Mouse (Mus musculus) embryonic facial prominence, embryonic 12.5 days (tissue): ENCODE data around the gene Jsrp1. TPM values are rescaled to one million over a fixed set of nuclear protein-coding genes. Genes with fewer than 3 reads are reported as not detected.
"Not testable (repeated sequence)": the region's sequence is repeated elsewhere in the genome, so short reads cannot be mapped to it uniquely, and the experiment has no call there.

Experiments used
- ATAC-seq: fragments of 200-750 bp; cut with Nextera tagmentation; 2 replicates; pipeline ENCODE4 v1.8.0; 2017; ENCODE audit not compliant: insufficient number of reproducible peaks, insufficient read depth, low FRiP score, low TSS enrichment
- H3K27ac ChIP-seq: fragments of 300-500 bp; sonication (generic); 2 replicates; pipeline ENCODE4 v1.5.1; 2016; ENCODE audit warnings: mild to moderate bottlenecking
- H3K27me3 ChIP-seq: fragments of 300-500 bp; sonication (generic); 2 replicates; pipeline ENCODE4 v1.6.1; 2016; ENCODE audit warnings: mild to moderate bottlenecking, moderate library complexity
- H3K36me3 ChIP-seq: fragments of 300-500 bp; sonication (generic); 2 replicates; pipeline ENCODE4 v1.6.1; 2016; ENCODE audit warnings: mild to moderate bottlenecking
- H3K4me1 ChIP-seq: fragments of 300-500 bp; sonication (generic); 2 replicates; pipeline ENCODE4 v1.6.1; 2016
- H3K4me2 ChIP-seq: fragments of 300-500 bp; sonication (generic); replicated peaks from 2 replicates; pipeline ENCODE4 v1.6.1; 2016; ENCODE audit warnings: mild to moderate bottlenecking, moderate library complexity
- H3K4me3 ChIP-seq: fragments of 300-500 bp; sonication (generic); 2 replicates; pipeline ENCODE4 v1.5.1; 2016; ENCODE audit warnings: mild to moderate bottlenecking
- H3K9ac ChIP-seq: fragments of 300-500 bp; sonication (generic); 2 replicates; pipeline ENCODE4 v1.6.1; 2016; ENCODE audit warnings: mild to moderate bottlenecking, moderate library complexity
- H3K9me3 ChIP-seq: fragments of 300-500 bp; sonication (generic); 2 replicates; pipeline ENCODE4 v1.6.1; 2016; ENCODE audit warnings: mild to moderate bottlenecking, moderate library complexity
- WGBS: fragments of 180-500 bp; shearing (Covaris S2); methylation state at CpG from one replicate; pipeline ENCODE4 v1.1.7; 2016; 5-methylcytosine and 5-hydroxymethylcytosine counted together
- polyA plus RNA-seq: library from polyadenylated mRNA; unstranded; fragments of >200 nt; fragmentation: Nextera tagmentation; extraction: Ambion mirVana; gene quantifications from 2 replicates; pipeline ENCODE4 v1.2.1, GENCODE M21; 2016

The Jsrp1 gene
- polyA plus RNA-seq, 1 experiment from 2014 or later: 1.8 TPM

GRCm38 (mm10) chr10:80831136-80831535 is 17.8 kb upstream of the Jsrp1 start:
- peaks cover 29% of the 10 kb centered on the region for H3K4me1 ChIP-seq
- 2% methylated on average over 9 of the region's 9 CpGs for WGBS
- no peak overlapping the region for H3K4me2 ChIP-seq
- no peak overlapping the region for H3K27ac ChIP-seq
- H3K4me3 ChIP-seq: no peak overlapping the region
- no peak for ATAC-seq
- no peak overlapping the region for H3K9ac ChIP-seq
- H3K27me3 ChIP-seq: peaks cover 31% of the 10 kb centered on the region
- peaks cover 9% of the 10 kb centered on the region; the same call in 1 of the 2 replicates for H3K9me3 ChIP-seq
- H3K36me3 ChIP-seq: peaks cover 20% of the 10 kb centered on the region

GRCm38 (mm10) chr10:80829359-80830278 is 16.3 kb upstream of the Jsrp1 start:
- WGBS: 59% methylated on average over 1 of the region's 1 CpGs
- peaks cover 4% of the 10 kb centered on the region; the same call in 1 of the 2 replicates for H3K9me3 ChIP-seq
- ATAC-seq: no peak
- H3K4me1 ChIP-seq: peaks cover 29% of the 10 kb centered on the region
- no peak overlapping the region for H3K9ac ChIP-seq
- H3K27me3 ChIP-seq: peaks cover 16% of the 10 kb centered on the region
- no peak overlapping the region for H3K4me2 ChIP-seq
- H3K4me3 ChIP-seq: no peak overlapping the region
- no peak overlapping the region for H3K27ac ChIP-seq
- peaks cover 20% of the 10 kb centered on the region for H3K36me3 ChIP-seq

- ATAC-seq, H3K27me3 ChIP-seq, H3K9ac ChIP-seq, H3K27ac ChIP-seq, H3K9me3 ChIP-seq: not testable (repeated sequence)
- Histone ChIP-seq H3K4me1 (peaks cover 29% of the 10 kb centered on the region), H3K4me2 (peak overlapping the region; percentile 92), H3K36me3 (peaks cover 20% of the 10 kb centered on the region), H3K4me3 (peak overlapping the region; percentile 81)
- 91% methylated on average over 9 of the region's 9 CpGs for WGBS
These were observed 15.3 kb upstream of the Jsrp1 start for GRCm38 (mm10) chr10:80828587-80828986.

- Histone ChIP-seq H3K4me1 (peaks cover 29% of the 10 kb centered on the region), H3K27me3 (no peaks in the 10 kb centered on the region), H3K36me3 (peaks cover 20% of the 10 kb centered on the region), H3K4me3 (peak overlapping the region; percentile 81), H3K4me2 (peak overlapping the region; percentile 92), H3K9ac (peak overlapping the region; percentile 94), H3K9me3 (no peaks in the 10 kb centered on the region), H3K27ac (no peak overlapping the region)
- WGBS: 72% methylated on average over 10 of the region's 10 CpGs
- no peak for ATAC-seq
These were observed 14.6 kb upstream of the Jsrp1 start for GRCm38 (mm10) chr10:80827870-80828420.

- ATAC-seq: no peak
- peak overlapping the region; percentile 92 for H3K4me2 ChIP-seq
- 6% methylated on average over 29 of the region's 29 CpGs for WGBS
These were observed 14.0 kb upstream of the Jsrp1 start for GRCm38 (mm10) chr10:80827063-80827869.

GRCm38 (mm10) chr10:80826151-80827062 is 13.1 kb upstream of the Jsrp1 start, which contains the start of gene Oaz1:
Gene Oaz1, plus strand, starts transcription at chr10:80826656.
- H3K9me3 ChIP-seq: no peaks in the 10 kb centered on the region
- peak within 1 kb of the TSS; percentile 81 for H3K4me3 ChIP-seq
- H3K36me3 ChIP-seq: peaks cover 20% of the 10 kb centered on the region
- H3K4me2 ChIP-seq: peak within 1 kb of the TSS; percentile 92
- peaks cover 29% of the 10 kb centered on the region for H3K4me1 ChIP-seq
- H3K9ac ChIP-seq: peak within 1 kb of the TSS; percentile 94
- ATAC-seq: peak; percentile 97
- peak within 1 kb of the TSS; percentile 92 for H3K27ac ChIP-seq
- WGBS: under 1% methylated on average over 82 of the region's 82 CpGs
- H3K27me3 ChIP-seq: no peaks in the 10 kb centered on the region

More at GRCm38 (mm10) chr10:80827063-80827869, 14.0 kb upstream of the Jsrp1 start:
- peaks cover 20% of the 10 kb centered on the region for H3K36me3 ChIP-seq
- peak overlapping the region; percentile 81 for H3K4me3 ChIP-seq
- H3K9me3 ChIP-seq: no peaks in the 10 kb centered on the region
- no peaks in the 10 kb centered on the region for H3K27me3 ChIP-seq
- H3K4me1 ChIP-seq: peaks cover 29% of the 10 kb centered on the region
- peak overlapping the region; percentile 92 for H3K27ac ChIP-seq
- peak overlapping the region; percentile 94 for H3K9ac ChIP-seq

- no peak overlapping the region for H3K4me3 ChIP-seq
- H3K27ac ChIP-seq: 0 out of 2 replicates have a peak overlapping the region, but pooled peaks have one; percentile 6
- H3K4me2 ChIP-seq: no peak overlapping the region
- no peak overlapping the region for H3K9ac ChIP-seq
- WGBS: 71% methylated on average over 2 of the region's 2 CpGs
- peaks cover 13% of the 10 kb centered on the region for H3K36me3 ChIP-seq
- H3K27me3 ChIP-seq: no peaks in the 10 kb centered on the region
- peaks cover 15% of the 10 kb centered on the region for H3K4me1 ChIP-seq
- H3K9me3 ChIP-seq: no peaks in the 10 kb centered on the region
- no peak for ATAC-seq
These were observed 11.5 kb upstream of the Jsrp1 start for GRCm38 (mm10) chr10:80824827-80825226.

- WGBS: 54% methylated on average over 8 of the region's 8 CpGs
- Histone ChIP-seq H3K4me3 (no peak overlapping the region), H3K36me3 (peaks cover 5% of the 10 kb centered on the region), H3K4me2 (no peak overlapping the region), H3K27me3 (no peaks in the 10 kb centered on the region), H3K4me1 (peaks cover 9% of the 10 kb centered on the region), H3K27ac (0 out of 2 replicates have a peak overlapping the region, but pooled peaks have one; percentile 6), H3K9me3 (no peaks in the 10 kb centered on the region), H3K9ac (no peak overlapping the region)
- no peak for ATAC-seq
These were observed 10.7 kb upstream of the Jsrp1 start for GRCm38 (mm10) chr10:80823847-80824643.

- ATAC-seq: no peak
- no peak overlapping the region for H3K4me2 ChIP-seq
- 85% methylated on average over 1 of the region's 1 CpGs for WGBS
- peaks cover 5% of the 10 kb centered on the region; the same call in 1 of the 2 replicates for H3K36me3 ChIP-seq
- no peak overlapping the region for H3K9ac ChIP-seq
- no peak overlapping the region for H3K4me3 ChIP-seq
- no peaks in the 10 kb centered on the region for H3K9me3 ChIP-seq
- no peaks in the 10 kb centered on the region for H3K27me3 ChIP-seq
- peaks cover 9% of the 10 kb centered on the region for H3K4me1 ChIP-seq
- no peak overlapping the region for H3K27ac ChIP-seq
These were observed 10.0 kb upstream of the Jsrp1 start for GRCm38 (mm10) chr10:80823316-80823715.

- ATAC-seq: no peak
- no peak overlapping the region for H3K9ac ChIP-seq
- H3K27ac ChIP-seq: no peak overlapping the region
- H3K4me2 ChIP-seq: no peak overlapping the region
- no peaks in the 10 kb centered on the region for H3K9me3 ChIP-seq
- no peaks in the 10 kb centered on the region for H3K36me3 ChIP-seq
- 91% methylated on average over 5 of the region's 5 CpGs for WGBS
- peaks cover under 1% of the 10 kb centered on the region for H3K4me1 ChIP-seq
- no peak overlapping the region for H3K4me3 ChIP-seq
- no peaks in the 10 kb centered on the region for H3K27me3 ChIP-seq
These were observed 9.2 kb upstream of the Jsrp1 start for GRCm38 (mm10) chr10:80822528-80822927.
